Mouse (Mus musculus): Measurements from ENCODE around the gene Adcy4. TPM values are rescaled to one million over a fixed set of nuclear protein-coding genes. Genes with fewer than 3 reads are reported as not detected.

Adcy4 gene
- total RNA-seq, 2 experiments from 2014 or later, result 3.3 to 4.0 TPM

DNA sequence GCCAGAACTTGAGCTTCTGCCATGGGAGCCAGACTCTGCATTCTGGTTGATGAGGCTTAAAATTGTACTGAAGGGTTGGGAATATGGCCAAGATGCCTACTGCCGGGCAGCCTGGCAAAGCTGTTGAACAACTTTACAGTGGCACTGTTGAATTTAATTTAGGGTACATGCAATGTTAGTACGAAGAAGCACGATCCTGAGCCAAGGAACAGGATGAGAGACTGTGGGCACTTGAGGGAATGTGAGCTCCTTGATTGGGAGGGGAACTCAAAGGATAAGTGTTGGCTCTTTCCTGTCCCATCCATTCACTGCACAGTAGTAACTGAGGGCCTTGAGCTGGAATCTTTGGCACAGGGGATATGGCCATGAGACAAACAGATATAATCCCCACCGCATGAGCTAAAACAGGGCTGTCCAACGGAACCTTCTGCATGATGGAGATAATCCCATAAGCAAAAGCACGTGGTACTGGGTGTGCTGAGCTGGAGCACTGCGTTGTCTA, 53.3 kb downstream of the Adcy4 start:
- intact Hi-C loops (cut with DNase I), result no loop called here
- peak in 1 of 2 experiments; percentile 76 for DNase-seq (ENCODE audit: extremely low spot score in 1 of 2, low spot score in 2 of 2)

- intact Hi-C loops (cut with DNase I), result no loop called here
- no peak for DNase-seq (ENCODE audit: extremely low spot score in 1 of 2, low spot score in 2 of 2)
Observed at GRCm38 (mm10) chr14:55730116-55730515, 53.8 kb downstream of the Adcy4 start.

GRCm38 (mm10) chr14:55727889-55728685, 55.8 kb downstream of the Adcy4 start:
- DNase-seq (ENCODE audit: extremely low spot score in 1 of 2, low spot score in 2 of 2), result no peak
- intact Hi-C loops (cut with DNase I), result no loop called here

- intact Hi-C loops (cut with DNase I), result no loop called here
- no peak for DNase-seq (ENCODE audit: extremely low spot score in 1 of 2, low spot score in 2 of 2)
Observed at GRCm38 (mm10) chr14:55726261-55726660, 57.6 kb downstream of the Adcy4 start.

DNA sequence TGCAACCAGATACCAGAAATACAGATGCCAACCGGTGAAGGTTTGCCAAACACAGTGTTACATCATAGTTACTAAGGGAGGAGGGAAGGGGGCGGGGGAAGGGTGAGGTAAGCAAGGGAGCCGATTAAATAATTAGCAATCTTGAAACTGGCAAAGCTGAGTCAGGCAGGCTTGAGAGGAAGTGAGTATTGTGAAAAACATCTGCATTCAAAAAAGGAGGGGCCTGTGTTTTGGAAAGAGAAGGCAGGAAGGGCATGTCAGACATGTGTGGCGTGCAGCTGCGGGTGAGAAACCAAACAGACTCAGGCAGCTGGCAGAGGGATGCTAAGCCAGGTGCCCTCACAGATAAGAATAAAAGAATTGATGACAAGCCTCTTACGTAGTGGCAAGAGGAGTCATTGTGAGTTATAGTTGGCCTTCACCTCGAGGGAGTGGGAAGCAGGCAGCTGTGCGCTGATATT, 59.5 kb downstream of the Adcy4 start:
- intact Hi-C loops (cut with DNase I), result no loop called here

GRCm38 (mm10) chr14:55723433-55723832, 60.5 kb downstream of the Adcy4 start:
- intact Hi-C loops (cut with DNase I), result no loop called here
- no peak for DNase-seq (ENCODE audit: extremely low spot score in 1 of 2, low spot score in 2 of 2)

More for the DNA sequence above, 59.5 kb downstream of the Adcy4 start:
- no peak for DNase-seq (ENCODE audit: extremely low spot score in 1 of 2, low spot score in 2 of 2)

GRCm38 (mm10) chr14:55722438-55722945, 61.4 kb downstream of the Adcy4 start:
- DNase-seq (ENCODE audit: extremely low spot score in 1 of 2, low spot score in 2 of 2), result no peak
- intact Hi-C loops (cut with DNase I), result no loop called here

- intact Hi-C loops (cut with DNase I), result no loop called here
- peak; percentile 89 to 95 for DNase-seq (ENCODE audit: extremely low spot score in 1 of 2, low spot score in 2 of 2)
Observed at GRCm38 (mm10) chr14:55721700-55722437, 62.0 kb downstream of the Adcy4 start, which contains the start of gene Rabggta. TSS of gene Rabggta (minus strand) at chr14:55722263.

- intact Hi-C loops (cut with DNase I), result no loop called here
Observed at GRCm38 (mm10) chr14:55721076-55721475, 62.8 kb downstream of the Adcy4 start.

GRCm38 (mm10) chr14:55720666-55721065, 63.2 kb downstream of the Adcy4 start:
- intact Hi-C loops (cut with DNase I), result no loop called here
- DNase-seq (ENCODE audit: extremely low spot score in 1 of 2, low spot score in 2 of 2), result no peak

More at GRCm38 (mm10) chr14:55721076-55721475, 62.8 kb downstream of the Adcy4 start:
- no peak for DNase-seq (ENCODE audit: extremely low spot score in 1 of 2, low spot score in 2 of 2)

DNA sequence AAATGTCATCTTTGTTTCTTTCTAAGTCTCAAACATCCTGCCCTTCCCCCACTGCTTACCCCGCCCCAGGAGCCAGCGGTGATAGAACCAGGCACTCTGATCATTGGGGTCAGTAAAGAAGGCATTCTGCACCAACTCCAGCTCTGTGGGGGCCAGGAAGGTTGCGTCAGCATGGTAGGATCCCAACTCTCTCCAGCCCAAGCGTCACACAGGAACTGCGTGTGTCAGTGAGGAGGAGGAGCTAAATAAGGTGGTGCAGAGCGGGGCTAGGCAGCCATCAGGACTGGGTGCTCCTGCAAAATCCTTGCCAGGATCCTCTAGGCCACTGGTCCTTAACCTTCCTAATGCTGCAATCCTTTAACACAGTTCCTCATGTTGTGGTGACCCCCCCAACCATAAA, 64.2 kb downstream of the Adcy4 start:
- no peak for DNase-seq (ENCODE audit: extremely low spot score in 1 of 2, low spot score in 2 of 2)
- intact Hi-C loops (cut with DNase I), result no loop called here

Other genes with a start within 250 kb of the Adcy4 start
- gene Pck2, start 243.8 kb downstream of the Adcy4 start, total RNA-seq (2021), result 10 to 100 TPM; 13.3 to 15.5 TPM
- 10 to 100 TPM; 66.1 to 68.0 TPM for gene Dcaf11, start 224.1 kb downstream of the Adcy4 start, total RNA-seq (2021)
- not detected for gene A730061H03Rik, start 223.7 kb downstream of the Adcy4 start, total RNA-seq (2021)
- gene Fitm1, start 208.5 kb downstream of the Adcy4 start, total RNA-seq (2021), result not detected
- gene Psme1, start 206.0 kb downstream of the Adcy4 start, total RNA-seq (2021), result 10 to 100 TPM; 83.0 to 84.9 TPM
- gene Emc9, start 198.8 kb downstream of the Adcy4 start, total RNA-seq (2021), result 10 to 100 TPM; 42.7 to 49.1 TPM
- 10 to 100 TPM; 56.3 to 67.2 TPM for gene Psme2, start 193.0 kb downstream of the Adcy4 start, total RNA-seq (2021)
- 10 to 100 TPM; 33.3 to 45.4 TPM for gene Rnf31, start 192.4 kb downstream of the Adcy4 start, total RNA-seq (2021)
- 10 to 100 TPM; 10.0 to 12.5 TPM for gene Irf9, start 180.5 kb downstream of the Adcy4 start, total RNA-seq (2021)
- 1 to 10 TPM; 2.9 to 3.2 TPM for gene Rec8, start 166.1 kb downstream of the Adcy4 start, total RNA-seq (2021)
- 100 to 1,000 TPM; 141 to 164 TPM for gene Ipo4, start 148.1 kb downstream of the Adcy4 start, total RNA-seq (2021)
- gene Gm49378, start 146.2 kb downstream of the Adcy4 start, total RNA-seq (2021), result 1 to 10 TPM; 3.2 to 5.5 TPM
- 10 to 100 TPM; 43.1 to 45.0 TPM for gene Tm9sf1, start 140.3 kb downstream of the Adcy4 start, total RNA-seq (2021)
- under 1 TPM; 0.75 to 0.85 TPM for gene Tssk4, start 133.9 kb downstream of the Adcy4 start, total RNA-seq (2021)
- 10 to 100 TPM; 43.7 to 48.4 TPM for gene Mdp1, start 123.6 kb downstream of the Adcy4 start, total RNA-seq (2021)
- gene Gmpr2, start 112.2 kb downstream of the Adcy4 start, total RNA-seq (2021), result 10 to 100 TPM; 27.6 to 27.9 TPM
- 100 to 1,000 TPM; 355 to 367 TPM for gene Nedd8, start 112.0 kb downstream of the Adcy4 start, total RNA-seq (2021)
- gene Tinf2, start 102.3 kb downstream of the Adcy4 start, total RNA-seq (2021), result 10 to 100 TPM; 13.9 to 16.0 TPM
- gene Tgm1, start 70.2 kb downstream of the Adcy4 start, total RNA-seq (2021), result under 1 TPM in 1 of 2 experiments, not detected in 1; 0.24 TPM
- 10 to 100 TPM; 46.6 to 48.2 TPM for gene Rabggta, start 61.8 kb downstream of the Adcy4 start, total RNA-seq (2021)
- gene Dhrs1, start 38.4 kb downstream of the Adcy4 start, total RNA-seq (2021), result 10 to 100 TPM; 93.2 to 94.9 TPM
- 10 to 100 TPM; 15.8 to 18.5 TPM for gene Nop9, start 38.4 kb downstream of the Adcy4 start, total RNA-seq (2021)
- under 1 TPM; 0.49 to 0.84 TPM for gene Cideb, start 25.6 kb downstream of the Adcy4 start, total RNA-seq (2021)
- gene Ltb4r2, start 22.7 kb downstream of the Adcy4 start, total RNA-seq (2021), result under 1 TPM; 0.41 to 0.43 TPM
- gene Ltb4r1, start 18.1 kb downstream of the Adcy4 start, total RNA-seq (2021), result under 1 TPM; 0.51 to 0.64 TPM
- gene Ripk3, start 4.8 kb upstream of the Adcy4 start, total RNA-seq (2021), result 1 to 10 TPM; 2.0 to 2.6 TPM
- 1 to 10 TPM; 3.9 to 4.1 TPM for gene Nfatc4, start 39.0 kb upstream of the Adcy4 start, total RNA-seq (2021)
- gene Nynrin, start 69.9 kb upstream of the Adcy4 start, total RNA-seq (2021), result 10 to 100 TPM; 12.3 to 13.1 TPM
- gene Cbln3, start 100.3 kb upstream of the Adcy4 start, total RNA-seq (2021), result under 1 TPM; 0.28 to 0.65 TPM
- 10 to 100 TPM in 1 of 2 experiments, 1 to 10 TPM in 1; 9.8 to 11.3 TPM for gene Khnyn, start 100.9 kb upstream of the Adcy4 start, total RNA-seq (2021)
- gene Sdr39u1, start 116.2 kb upstream of the Adcy4 start, total RNA-seq (2021), result 10 to 100 TPM; 90.4 to 96.1 TPM
- gene Cma1, start 160.6 kb upstream of the Adcy4 start, total RNA-seq (2021), result under 1 TPM in 1 of 2 experiments, not detected in 1; 0.43 TPM
- not detected for gene Cma2, start 166.9 kb upstream of the Adcy4 start, total RNA-seq (2021)
- not detected for gene Mcpt1, start 233.9 kb upstream of the Adcy4 start, total RNA-seq (2021)
- not detected for gene Mcpt9, start 246.4 kb upstream of the Adcy4 start, total RNA-seq (2021)

All from left cerebral cortex, postnatal 10 days (tissue).